Mouse (Mus musculus) Patski (cell line): ENCODE results near the gene Tmem209. TPM values are rescaled to one million over a fixed set of nuclear protein-coding genes. Genes with fewer than 3 reads are reported as not detected.

ENCODE experiments used
- ATAC-seq: fragments of 100-300 bp; one replicate; pipeline ENCODE4 v1.8.0; 2021
- CTCF ChIA-PET: fragments of 350-600 bp; sonication (Branson Sonifier 250); formaldehyde crosslinking; loops from one replicate; lab custom pipeline; 2022; ENCODE audit warnings: inconsistent platforms; lab: Charles Lee
- POLR2A ChIA-PET: fragments of 350-600 bp; sonication (Branson Sonifier 250); formaldehyde crosslinking; loops from one replicate; lab custom pipeline; 2022; ENCODE audit warnings: antibody characterized with exemption, inconsistent platforms; lab: Charles Lee
- DNase-seq: peaks from one replicate; pipeline ENCODE4 v3.0.0-alpha.2; 2011; ENCODE audit warnings: low read depth, low spot score
- H3K27me3 ChIP-seq: fragments of 371-371 bp; one replicate; pipeline ENCODE4 v1.5.1; 2021
- CTCF ChIP-seq: fragments of 100-300 bp; IDR thresholded peaks from one replicate; pipeline ENCODE4 v1.5.1; 2021
- in situ Hi-C: fragments of 300-500 bp; cut with MboI; formaldehyde crosslinking; loops from 3 replicates; pipeline ENCODE4 v1.11.1; 2018; ENCODE audit warnings: low pct_unique_long_range_greater_than_20kb, mixed read lengths
- polyA plus RNA-seq: library from polyadenylated mRNA; unstranded; gene quantifications from one replicate; pipeline ENCODE4 v1.2.3, GENCODE M21; 2021

The Tmem209 gene
- polyA plus RNA-seq, 1 experiment from 2014 or later: 38.9 TPM

- POLR2A ChIA-PET: no interaction called here
- ATAC-seq (no peak), DNase-seq (no peak)
- CTCF ChIA-PET: no interaction called here
- in situ Hi-C loops: loop anchor here (25.0 kb wide), 1 partner anchor 446 kb away; no protein-coding TSS in a partner anchor
- no peaks in the 10 kb centered on the region for H3K27me3 ChIP-seq
- no peak for TF ChIP-seq CTCF
Observed at GRCm38 (mm10) chr6:30541009-30541799, 31.6 kb upstream of the Tmem209 start, which contains the start of gene Cpa2. Gene Cpa2 (plus strand): TSS chr6:30541582.

GRCm38 (mm10) chr6:30538800-30539199, 29.2 kb upstream of the Tmem209 start:
- no peak for TF ChIP-seq CTCF
- in situ Hi-C loops: loop anchor here (5.0 to 25.0 kb wide), 2 partner anchors 449 to 499 kb away; no protein-coding TSS in a partner anchor
- ChIA-PET POLR2A (interaction anchor here (0.5 kb wide), 1 partner anchor 9 kb away, joined by 3 read pairs; no protein-coding TSS in a partner anchor), CTCF (no interaction called here)
- no peak for ATAC-seq
- H3K27me3 ChIP-seq: no peaks in the 10 kb centered on the region
- no peak for DNase-seq

- DNase-seq: no peak
- ATAC-seq: no peak
- ChIA-PET POLR2A (interaction anchor here (0.5 kb wide), 1 partner anchor 10 kb away, joined by 3 read pairs; no protein-coding TSS in a partner anchor), CTCF (no interaction called here)
- in situ Hi-C loops: loop anchor here (5.0 to 25.0 kb wide), 2 partner anchors 449 to 499 kb away; no protein-coding TSS in a partner anchor
- H3K27me3 ChIP-seq: no peaks in the 10 kb centered on the region
- no peak for TF ChIP-seq CTCF
Observed at GRCm38 (mm10) chr6:30538240-30538639, 28.7 kb upstream of the Tmem209 start.

- peak; percentile 85 for TF ChIP-seq CTCF
- CTCF ChIA-PET: interaction anchor here (0.6 to 1.3 kb wide), 9 partner anchors 8 to 496 kb away, joined by 3 to 6 read pairs (median 4); no protein-coding TSS in a partner anchor
- H3K27me3 ChIP-seq: peaks cover 8% of the 10 kb centered on the region
- in situ Hi-C loops: loop anchor here (5.0 to 25.0 kb wide), 2 partner anchors 452 to 502 kb away; no protein-coding TSS in a partner anchor
- POLR2A ChIA-PET: no interaction called here
- DNase-seq (no peak), ATAC-seq (no peak)
Observed at GRCm38 (mm10) chr6:30535340-30535739, 25.8 kb upstream of the Tmem209 start.

GRCm38 (mm10) chr6:30528800-30529199, 19.2 kb upstream of the Tmem209 start:
- no peak for TF ChIP-seq CTCF
- DNase-seq (no peak), ATAC-seq (no peak)
- H3K27me3 ChIP-seq: peaks cover 8% of the 10 kb centered on the region
- in situ Hi-C loops: loop anchor here (10.0 to 25.0 kb wide), 2 partner anchors 386 to 459 kb away; partner anchors contain the start of gene Tsga13
- CTCF ChIA-PET: interaction anchor here (1.2 to 1.3 kb wide), 2 partner anchors 11 to 454 kb away, joined by 3 read pairs; no protein-coding TSS in a partner anchor
- POLR2A ChIA-PET: no interaction called here

- POLR2A ChIA-PET: no interaction called here
- DNase-seq (no peak), ATAC-seq (no peak)
- TF ChIP-seq CTCF: no peak
- H3K27me3 ChIP-seq: peaks cover 3% of the 10 kb centered on the region
- in situ Hi-C loops: loop anchor here (10.0 to 25.0 kb wide), 2 partner anchors 388 to 460 kb away; partner anchors contain the start of gene Tsga13
- CTCF ChIA-PET: interaction anchor here (1.3 kb wide), 1 partner anchor 13 kb away, joined by 4 read pairs; no protein-coding TSS in a partner anchor
Observed at GRCm38 (mm10) chr6:30526586-30527515, 17.3 kb upstream of the Tmem209 start.

GRCm38 (mm10) chr6:30525456-30526332, 16.1 kb upstream of the Tmem209 start:
- no peaks in the 10 kb centered on the region for H3K27me3 ChIP-seq

GRCm38 (mm10) chr6:30520400-30520799, 10.8 kb upstream of the Tmem209 start:
- POLR2A ChIA-PET: no interaction called here
- in situ Hi-C loops: loop anchor here (10.0 kb wide), 1 partner anchor 394 kb away; the partner anchor contains the start of gene Tsga13
- H3K27me3 ChIP-seq: no peaks in the 10 kb centered on the region
- DNase-seq (no peak), ATAC-seq (no peak)
- CTCF ChIA-PET: no interaction called here
- no peak for TF ChIP-seq CTCF

More at GRCm38 (mm10) chr6:30525456-30526332, 16.1 kb upstream of the Tmem209 start:
- DNase-seq: no peak
- ATAC-seq: no peak
- in situ Hi-C loops: loop anchor here (10.0 to 25.0 kb wide), 2 partner anchors 389 to 462 kb away; partner anchors contain the start of gene Tsga13
- TF ChIP-seq CTCF: no peak
- POLR2A ChIA-PET: no interaction called here
- CTCF ChIA-PET: interaction anchor here (1.3 kb wide), 1 partner anchor 12 kb away, joined by 4 read pairs; no protein-coding TSS in a partner anchor

GRCm38 (mm10) chr6:30514242-30514641, 4.7 kb upstream of the Tmem209 start:
- no peak for DNase-seq
- no peak for ATAC-seq
- no peak for TF ChIP-seq CTCF
- ChIA-PET CTCF (interaction anchor here (1.2 to 1.3 kb wide), 2 partner anchors 8 to 12 kb away, joined by 3 to 4 read pairs; no protein-coding TSS in a partner anchor), POLR2A (no interaction called here)
- H3K27me3 ChIP-seq: no peaks in the 10 kb centered on the region
- in situ Hi-C loops: no loop called here
